Mouse (Mus musculus) CD4-positive, CD25-positive, alpha-beta regulatory T cell, adult 2 months (primary cell): ENCODE measurements around the gene Fat3.

Experiments used
- DNase-seq: peaks from one replicate; pipeline ENCODE4 v3.0.0-alpha.2; 2012; ENCODE audit warnings: low read depth, low spot score

Gene Fat3

GRCm38 (mm10) chr9:15953585-15954337 lies 547.3 kb downstream of the Fat3 start:
- no peak for DNase-seq

DNA sequence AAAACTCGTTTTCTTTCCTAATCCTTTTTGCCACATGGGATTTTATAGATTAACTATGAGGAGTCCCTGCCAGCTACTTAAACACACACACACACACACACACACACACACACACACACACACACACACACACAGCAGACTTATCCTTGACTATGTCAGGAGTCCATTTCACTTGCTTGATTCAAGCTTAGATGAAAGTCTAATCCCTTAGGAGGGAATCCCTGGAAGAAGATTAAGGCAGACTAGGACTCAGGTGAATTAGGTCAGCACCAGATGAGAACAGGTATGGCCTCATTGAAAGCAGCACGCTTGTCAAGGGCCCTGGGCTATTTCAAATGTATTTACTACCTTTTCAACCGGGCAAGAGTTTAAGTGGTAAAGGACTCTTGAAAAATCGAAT lies 553.0 kb downstream of the Fat3 start:
- DNase-seq = no peak

GRCm38 (mm10) chr9:15944182-15944581 lies 556.9 kb downstream of the Fat3 start:
- no peak for DNase-seq

DNA sequence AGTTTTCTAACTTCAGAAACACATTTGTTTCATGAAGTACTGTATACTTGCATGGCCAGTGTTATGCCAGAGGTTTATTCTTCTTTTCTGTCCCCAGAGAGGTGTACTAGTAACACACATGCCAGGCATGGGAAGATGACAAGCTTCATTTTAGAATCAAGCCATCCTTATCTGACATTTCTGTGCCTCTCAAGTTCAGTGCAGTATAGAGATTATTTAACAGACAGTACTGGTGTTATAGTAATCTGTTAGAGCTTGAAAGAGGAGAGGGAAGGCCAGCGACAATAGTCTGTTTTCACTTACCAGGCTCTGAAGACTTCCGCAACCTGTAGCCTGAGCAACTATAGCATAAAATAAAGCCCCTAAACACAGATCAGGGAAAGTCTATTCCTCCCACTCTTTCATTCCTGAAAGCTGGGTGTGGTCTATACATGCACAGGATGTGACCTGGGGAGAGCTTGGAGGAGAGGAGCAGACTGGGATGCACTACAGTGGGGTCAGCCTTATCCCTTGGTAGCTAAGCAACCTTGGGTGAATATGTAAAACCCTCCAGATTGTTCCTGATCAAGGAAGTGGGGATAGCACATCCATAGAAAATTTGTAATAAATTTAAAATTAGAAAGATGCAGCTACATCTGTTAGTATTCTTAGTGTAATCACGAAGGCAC lies 557.5 kb downstream of the Fat3 start:
- DNase-seq = no peak

DNA sequence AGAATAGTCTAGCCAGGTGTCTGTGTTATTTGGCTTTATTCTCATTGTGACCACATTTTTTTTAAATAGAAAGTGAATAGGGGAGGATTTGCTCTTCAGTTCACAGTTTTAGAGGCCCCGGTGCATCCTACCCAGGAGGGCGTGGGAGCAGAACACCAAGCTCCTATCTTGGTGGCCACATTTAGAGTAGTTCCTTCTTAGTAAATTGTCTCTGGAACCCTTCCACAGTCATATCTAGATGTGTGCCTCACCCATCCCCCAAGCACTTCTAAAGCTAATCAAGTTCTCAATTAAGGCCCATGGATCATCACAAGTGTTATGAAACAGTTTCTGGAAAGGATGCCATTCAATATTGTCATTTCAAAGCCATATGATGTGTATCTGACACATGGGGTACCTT lies 559.3 kb downstream of the Fat3 start:
- no peak for DNase-seq

DNA sequence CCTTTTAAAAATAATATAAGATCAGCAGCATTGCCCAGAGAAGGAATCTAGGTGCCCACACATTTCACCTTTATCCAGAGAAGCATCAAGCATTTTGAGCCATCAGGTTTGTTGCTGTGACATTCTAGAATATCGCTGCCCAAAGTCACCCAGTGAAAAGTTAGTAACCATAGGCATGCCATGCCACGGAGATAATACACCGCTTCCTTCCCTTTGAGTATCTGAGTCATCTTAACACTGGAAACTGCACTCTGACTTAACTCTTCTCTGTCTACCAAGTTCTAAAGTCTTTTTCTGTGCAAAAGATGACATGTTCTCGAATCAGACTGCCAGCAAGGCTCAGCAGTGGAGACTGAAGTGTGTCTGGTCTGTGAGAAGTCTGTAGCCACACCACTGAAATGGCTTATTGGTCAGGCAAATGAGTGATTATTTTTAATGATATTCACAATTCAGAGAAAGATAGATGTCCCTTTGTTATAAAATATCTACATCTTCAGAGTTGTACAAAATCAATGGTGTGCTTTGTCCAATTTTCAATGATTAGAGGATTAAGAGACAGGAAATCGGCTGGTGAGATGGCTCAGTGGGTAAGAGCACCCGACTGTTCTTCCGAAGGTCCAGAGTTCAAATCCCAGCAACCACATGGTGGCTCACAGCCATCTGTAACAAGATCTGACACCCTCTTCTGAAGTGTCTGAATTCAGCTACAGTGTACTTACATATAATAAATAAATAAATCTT lies 560.0 kb downstream of the Fat3 start:
- no peak for DNase-seq

DNA sequence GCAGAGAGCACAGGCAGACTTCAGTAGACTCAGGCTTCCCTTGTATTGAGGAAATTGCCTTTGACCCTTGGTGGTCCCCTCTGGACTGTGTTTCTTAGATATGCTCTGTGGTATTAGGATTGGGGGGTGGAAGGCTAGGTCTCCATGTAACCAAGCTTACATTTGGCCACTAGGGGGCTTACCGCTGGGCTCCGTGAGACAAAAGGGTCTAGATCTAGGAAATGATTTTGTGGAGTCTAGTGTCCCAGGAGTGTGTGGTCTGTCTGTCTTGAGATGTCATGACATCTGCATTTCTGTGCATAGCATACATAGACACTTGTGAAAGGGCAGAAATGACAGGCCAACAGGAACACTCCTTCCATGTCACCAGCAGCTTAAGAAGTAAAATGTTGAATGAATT lies 561.5 kb downstream of the Fat3 start:
- DNase-seq = no peak

- no peak for DNase-seq
These were observed 563.1 kb downstream of the Fat3 start for GRCm38 (mm10) chr9:15937837-15938514.

DNA sequence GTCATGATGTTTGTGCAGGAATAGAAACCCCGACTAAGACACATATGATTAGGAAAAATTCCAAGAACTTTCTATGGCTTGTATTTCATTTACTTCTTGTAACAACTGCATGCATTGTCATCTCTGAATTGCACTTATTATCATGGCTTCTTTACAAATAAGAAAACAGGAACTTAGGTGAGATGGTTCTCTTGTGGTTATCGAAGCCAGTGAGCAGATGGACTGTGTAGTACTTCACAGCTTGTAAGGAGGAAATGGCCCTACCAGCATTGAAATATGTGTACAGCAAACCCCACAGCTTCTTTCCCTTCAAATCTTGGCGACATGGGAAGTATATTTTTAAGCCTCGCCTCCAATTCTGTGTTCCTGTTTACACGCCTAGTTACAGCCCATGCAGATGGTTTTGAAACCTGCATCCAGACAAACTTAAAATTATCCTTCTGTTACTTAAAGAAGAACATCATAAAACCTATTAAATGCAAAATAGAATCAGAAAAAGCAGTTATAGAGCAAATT lies 570.1 kb downstream of the Fat3 start:
- no peak for DNase-seq

- no peak for DNase-seq
These were observed 572.8 kb downstream of the Fat3 start for GRCm38 (mm10) chr9:15928331-15928730.

GRCm38 (mm10) chr9:15927378-15928083 lies 573.6 kb downstream of the Fat3 start:
- no peak for DNase-seq

DNA sequence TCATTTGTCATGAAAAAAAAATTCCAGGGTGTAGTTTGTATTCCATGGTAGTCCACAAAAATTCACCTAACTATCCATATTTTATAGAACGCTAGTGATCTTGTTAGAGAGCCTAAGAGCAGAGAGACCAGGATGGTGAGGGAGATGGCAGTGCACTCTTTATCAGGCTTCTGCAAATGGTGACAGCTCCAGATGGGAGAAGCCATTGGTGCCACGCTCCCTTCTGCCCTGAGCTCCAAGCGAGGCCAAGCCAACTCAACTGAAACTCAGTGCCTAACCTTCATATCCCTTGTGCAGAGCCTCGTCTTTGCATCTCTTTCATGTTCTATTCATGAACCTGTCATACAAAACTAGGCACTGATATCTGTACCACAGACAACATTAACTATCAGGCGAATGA lies 575.8 kb downstream of the Fat3 start:
- no peak for DNase-seq

DNA sequence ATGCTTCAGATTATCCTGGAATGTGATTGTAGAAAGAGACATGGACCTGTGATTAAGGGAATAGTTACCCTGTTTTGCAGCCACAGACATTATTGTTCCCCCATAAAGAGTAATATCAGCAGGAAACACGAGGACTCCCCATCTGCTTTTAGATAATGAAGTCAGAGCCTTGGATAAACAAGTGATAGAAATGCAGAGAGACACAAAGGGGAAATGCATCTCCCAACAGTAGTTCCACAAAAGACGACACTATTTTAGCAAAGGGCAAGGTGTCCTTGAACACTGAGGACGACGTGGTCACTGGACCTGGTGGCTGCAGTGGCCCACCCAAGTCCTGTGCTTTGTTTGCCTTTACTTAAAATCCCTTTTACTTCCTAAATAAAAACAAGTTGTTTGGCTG lies 580.8 kb downstream of the Fat3 start:
- no peak for DNase-seq

DNA sequence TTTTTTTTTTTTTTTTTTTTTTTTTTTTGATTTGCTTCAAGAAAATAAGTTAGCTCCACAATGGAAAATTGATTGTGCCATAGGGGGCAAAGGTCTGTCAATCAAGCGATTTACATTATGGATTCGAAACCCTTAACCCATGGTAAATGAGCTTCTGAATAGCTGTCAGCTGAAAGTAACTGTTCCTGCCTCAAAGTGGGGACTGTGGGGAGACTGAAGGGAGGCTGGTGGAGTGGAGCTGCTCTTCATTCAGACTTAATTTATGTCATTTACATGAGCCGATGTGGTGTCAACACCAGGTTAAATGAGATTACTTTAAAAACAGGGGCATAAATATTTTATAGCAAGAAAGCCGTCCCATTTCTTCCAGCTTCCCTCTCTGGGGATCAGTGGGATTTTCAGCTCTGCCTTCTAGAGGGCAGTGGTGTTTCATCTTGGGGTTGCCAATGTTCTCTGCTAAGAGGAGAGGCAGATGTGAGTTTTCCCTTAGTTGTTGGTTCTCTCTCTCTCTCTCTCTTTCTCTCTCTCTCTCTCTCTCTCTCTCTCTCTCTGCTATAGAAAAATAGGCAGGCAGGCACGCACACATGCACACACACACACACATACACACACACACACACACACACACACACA lies 581.6 kb downstream of the Fat3 start:
- DNase-seq = no peak

DNA sequence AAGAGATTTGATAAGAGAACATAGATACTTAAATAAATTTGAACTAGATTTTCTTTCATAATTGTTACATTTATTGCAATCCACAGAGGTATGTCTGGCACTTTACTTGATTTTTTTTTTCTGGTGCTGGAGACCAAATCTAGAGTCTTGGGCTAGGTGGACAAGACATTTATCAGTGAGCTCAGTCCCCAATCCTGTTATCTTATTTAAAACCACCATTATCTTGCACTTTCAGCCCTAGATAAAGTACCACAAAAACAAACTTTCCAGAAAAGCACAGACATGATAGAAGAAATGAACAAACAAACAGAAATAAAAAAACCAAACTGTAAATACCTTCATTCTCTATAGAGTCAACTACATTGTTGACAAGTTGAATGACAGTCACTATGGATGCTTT lies 584.5 kb downstream of the Fat3 start:
- no peak for DNase-seq

DNA sequence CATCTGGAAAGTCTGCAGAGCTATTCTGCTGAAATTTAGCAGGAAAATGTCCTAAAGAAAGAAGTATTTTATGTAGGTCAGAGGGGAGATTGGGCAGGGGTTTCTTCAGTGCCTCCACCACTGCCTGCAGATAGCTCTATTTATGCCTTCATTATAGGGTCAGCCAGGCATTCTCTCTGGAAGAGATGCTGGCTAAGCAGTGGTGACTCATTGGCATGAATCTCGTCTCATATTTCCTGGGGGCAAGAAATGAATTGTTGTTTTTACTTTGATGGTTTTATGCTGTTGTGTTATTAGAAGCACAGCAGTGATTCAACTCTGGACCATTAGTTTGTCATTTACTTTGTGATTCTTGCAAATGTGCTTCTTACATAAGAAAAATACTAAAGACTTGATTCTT lies 588.4 kb downstream of the Fat3 start:
- no peak for DNase-seq

DNA sequence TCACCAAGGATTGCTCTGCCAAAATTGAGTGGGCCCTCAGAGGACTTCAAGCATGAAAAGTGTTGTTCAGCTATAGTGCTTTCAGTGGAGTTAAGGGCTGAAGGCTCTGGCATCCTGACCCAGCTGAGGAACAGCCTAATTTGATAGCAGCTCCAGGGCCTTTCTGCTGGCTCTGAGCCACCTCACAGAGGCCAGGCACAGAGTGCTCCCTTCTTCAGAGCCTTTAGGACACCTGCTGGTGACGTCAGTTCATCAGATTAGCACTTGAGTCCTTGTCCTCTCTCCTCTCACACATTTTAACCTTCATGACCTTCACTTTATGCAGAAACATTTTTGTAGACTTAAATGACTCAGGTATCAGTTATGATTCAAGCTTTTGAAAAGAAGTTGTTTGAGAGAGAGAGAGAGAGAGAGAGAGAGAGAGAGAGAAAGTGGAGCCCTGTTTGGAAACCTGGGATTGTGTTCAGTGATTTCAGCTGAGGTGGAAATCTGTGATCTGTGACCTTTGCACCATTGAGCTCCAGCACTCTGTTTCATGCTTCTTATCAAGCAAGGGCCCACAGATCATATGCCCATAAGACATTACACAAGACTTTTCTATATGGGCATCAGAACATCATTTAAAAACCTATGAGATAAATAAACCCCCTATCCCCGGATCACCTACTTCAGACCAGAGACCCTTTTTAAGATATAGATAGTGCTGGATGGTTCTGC lies 591.5 kb downstream of the Fat3 start:
- DNase-seq = no peak

DNA sequence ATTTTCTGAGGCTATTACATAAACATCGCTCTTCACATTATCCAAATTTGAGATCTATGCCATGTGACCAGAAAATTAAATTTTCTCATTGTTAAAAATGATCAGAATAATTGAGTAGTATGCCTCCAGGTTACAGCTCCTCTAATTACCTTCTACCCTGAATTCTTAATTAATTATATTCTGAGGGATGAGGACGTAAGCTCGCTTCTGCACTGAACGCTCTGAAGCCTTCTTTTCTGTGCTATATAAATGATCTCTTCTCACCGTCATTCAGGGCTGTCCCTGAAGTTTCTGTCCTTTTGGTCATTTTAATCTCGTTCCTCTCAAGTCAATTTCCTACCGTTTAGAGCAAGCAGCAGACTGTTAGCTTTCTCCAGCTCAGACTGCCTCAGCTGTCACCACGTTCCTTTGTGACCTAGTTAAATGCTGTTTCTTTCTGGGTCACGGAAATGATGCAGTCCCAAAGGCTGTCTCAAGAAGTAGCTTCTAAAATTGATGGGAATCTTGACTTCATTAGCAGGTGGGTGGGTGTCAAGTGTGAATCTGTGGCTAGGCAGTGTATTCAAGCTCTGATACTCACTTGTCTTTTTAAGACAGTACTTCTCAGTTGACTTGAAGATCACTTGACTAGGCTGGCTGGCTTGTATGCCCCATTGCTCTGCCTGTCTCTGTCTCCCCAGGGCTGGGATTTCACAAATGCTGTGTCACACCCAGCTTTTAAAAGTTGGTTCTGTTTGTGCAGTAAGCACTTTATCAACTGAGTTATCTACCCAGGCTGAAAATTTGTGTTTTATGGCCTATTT lies 596.9 kb downstream of the Fat3 start:
- no peak for DNase-seq

- DNase-seq = no peak
These were observed 603.0 kb downstream of the Fat3 start for GRCm38 (mm10) chr9:15898112-15898511.
